8 mouse cellular contexts compared by ENCODE assay signal in genomic region chr9:72661561-72661894, GRCm38 (mm10). TPM values are rescaled to one million over a fixed set of nuclear protein-coding genes. Genes with fewer than 3 reads are reported as not detected.
DNase-seq lines count a peak whose midpoint lies in the region; ATAC-seq and TF ChIP-seq lines count a peak whose summit lies in the region.

No protein-coding gene starts in this region.

- no peak for TF ChIP-seq EP300 in heart, adult 2 months (IDR thresholded peaks at IDR 0.05; ENCODE audit: insufficient read depth, low read depth, low read length)
- TF ChIP-seq EP300 in CH12.LX (IDR thresholded peaks at IDR 0.05; ENCODE audit: low read length) = no peak
- TF ChIP-seq EP300 in liver, embryonic 14.5 days (IDR thresholded peaks at IDR 0.05; ENCODE audit: low read depth) = no peak

- DNase-seq in heart, adult 2 months = no peak
- no peak for DNase-seq in heart, postnatal 25 days (ENCODE audit: low spot score)
- DNase-seq in CH12.LX (ENCODE audit: extremely low read depth) = no peak
- DNase-seq in liver, embryonic 14.5 days (ENCODE audit: low read depth in 3 of 3, low spot score in 3 of 3) = peak in 1 of 3 experiments; percentile 22
- DNase-seq in ovary, postnatal 14 days (ENCODE audit: low spot score) = no peak

- under 1% methylated on average over 13 of the region's 13 CpGs for WGBS in heart, adult 2 months
- under 1% methylated on average over 13 of the region's 13 CpGs for WGBS in forebrain, embryonic 13.5 days
- 0% methylated on average over 13 of the region's 13 CpGs for WGBS in liver, embryonic 14.5 days (ENCODE audit: insufficient replicate concordance)

- no peaks in the 10 kb centered on the region for H3K27me3 ChIP-seq in heart, adult 2 months (ENCODE audit: control insufficient read depth, insufficient read depth, low read length)
- peaks cover 11% of the 10 kb centered on the region for H3K27me3 ChIP-seq in CH12.LX (replicated peaks)
- no peaks in the 10 kb centered on the region for H3K27me3 ChIP-seq in forebrain, embryonic 13.5 days
- H3K27me3 ChIP-seq in liver, embryonic 14.5 days (ENCODE audit: control insufficient read depth, insufficient read depth, low read length) = no peaks in the 10 kb centered on the region

- no peaks in the 10 kb centered on the region for H3K9me3 ChIP-seq in CH12.LX (replicated peaks; ENCODE audit: low read length)
- H3K9me3 ChIP-seq in forebrain, embryonic 13.5 days (replicated peaks) = no peaks in the 10 kb centered on the region
- H3K9me3 ChIP-seq in liver, embryonic 14.5 days (ENCODE audit: control insufficient read depth, low read length) = no peaks in the 10 kb centered on the region

- H3K9ac ChIP-seq in heart, adult 2 months (ENCODE audit: low read depth, low read length) = peak overlapping the region; percentile 98
- H3K9ac ChIP-seq in CH12.LX (ENCODE audit: insufficient read depth, low read depth) = peak overlapping the region; percentile 72; the same call in 1 of the 2 replicates
- H3K9ac ChIP-seq in forebrain, embryonic 13.5 days = peak overlapping the region; percentile 100
- peak overlapping the region; percentile 89 for H3K9ac ChIP-seq in liver, embryonic 14.5 days (replicated peaks)

- TF ChIP-seq RAD21 in CH12.LX (IDR thresholded peaks at IDR 0.05; ENCODE audit: low read depth, low read length) = no peak

- dilution Hi-C loops in CH12.LX (cut with MboI; ENCODE audit: extremely low pct_ligation_motif_present, extremely low pct_unique_long_range_greater_than_20kb, low sequenced_read_pairs) = no loop called here

- H3K4me3 ChIP-seq in heart, adult 2 months = peak overlapping the region; percentile 78
- H3K4me3 ChIP-seq in CH12.LX (replicated peaks in 1 of 3; ENCODE audit: low read depth in 2 of 3, low read length in 2 of 3, poor library complexity in 1 of 3) = peak overlapping the region; percentile 57 to 75 (median 74)
- H3K4me3 ChIP-seq in forebrain, embryonic 13.5 days = peak overlapping the region; percentile 99
- H3K4me3 ChIP-seq in liver, embryonic 14.5 days (ENCODE audit: insufficient read depth in 1 of 2, low read depth in 2 of 2, low read length in 2 of 2) = peak overlapping the region; percentile 65 to 75

- 0 out of 2 replicates have a peak, but pooled peaks cover 2% of the 10 kb centered on the region for H3K79me2 ChIP-seq in heart, adult 2 months (replicated peaks; ENCODE audit: control insufficient read depth, insufficient read depth, low read length)
- peaks cover 9% of the 10 kb centered on the region for H3K79me2 ChIP-seq in CH12.LX (replicated peaks; ENCODE audit: control insufficient read depth, extremely low read depth, insufficient read depth, poor library complexity, severe bottlenecking)

- H3K4me2 ChIP-seq in CH12.LX (ENCODE audit: insufficient read depth, low read depth, poor library complexity, severe bottlenecking) = peak overlapping the region; percentile 52; the same call in 1 of the 2 replicates
- peak overlapping the region; percentile 90 for H3K4me2 ChIP-seq in forebrain, embryonic 13.5 days
- H3K4me2 ChIP-seq in liver, embryonic 14.5 days (ENCODE audit: low read depth) = peak overlapping the region; percentile 94

- peak overlapping the region; percentile 99 for H3K27ac ChIP-seq in heart, adult 2 months
- peak overlapping the region; percentile 22 for H3K27ac ChIP-seq in CH12.LX (ENCODE audit: insufficient read depth, low read depth)
- H3K27ac ChIP-seq in forebrain, embryonic 13.5 days = peak overlapping the region; percentile 99
- peak overlapping the region; percentile 91 for H3K27ac ChIP-seq in liver, embryonic 14.5 days

- in situ Hi-C loops in CH12.LX (cut with MboI; ENCODE audit: low pct_ligation_motif_present, low pct_unique_long_range_greater_than_20kb, low sequenced_read_pairs) = no loop called here

- TF ChIP-seq CTCF in heart, adult 2 months (IDR thresholded peaks at IDR 0.05) = no peak
- TF ChIP-seq CTCF in CH12.LX (conservative IDR thresholded peaks at IDR 0.05 in 1 of 2, IDR thresholded peaks at IDR 0.05 in 1 of 2; ENCODE audit: low read depth in 2 of 2, low read length in 2 of 2) = no peak
- no peak for TF ChIP-seq CTCF in liver, embryonic 14.5 days (IDR thresholded peaks at IDR 0.05; ENCODE audit: low read depth)

- ATAC-seq in forebrain, embryonic 13.5 days = no peak
- no peak for ATAC-seq in liver, embryonic 14.5 days (ENCODE audit: insufficient read depth)
- no peak for ATAC-seq in activated CD4-positive, CD25-positive, alpha-beta regulatory T cell, adult 4 months
- ATAC-seq in monocyte, adult 5-6 weeks (replicated peaks; ENCODE audit: insufficient number of reproducible peaks, low FRiP score, low TSS enrichment, poor library complexity, severe bottlenecking) = no peak

- H3K4me1 ChIP-seq in heart, adult 2 months (ENCODE audit: control insufficient read depth, insufficient read depth, low read length) = peaks cover 18% of the 10 kb centered on the region
- H3K4me1 ChIP-seq in CH12.LX (ENCODE audit: control insufficient read depth in 1 of 2, insufficient read depth in 2 of 2) = peaks cover 0 to 45% of the 10 kb centered on the region in 2 experiments; a peak in 3 of 4 replicates
- peaks cover 42% of the 10 kb centered on the region for H3K4me1 ChIP-seq in forebrain, embryonic 13.5 days
- H3K4me1 ChIP-seq in liver, embryonic 14.5 days (replicated peaks; ENCODE audit: control insufficient read depth in 2 of 2, insufficient read depth in 2 of 2, low read length in 1 of 2) = peaks cover 29 to 31% of the 10 kb centered on the region in 2 experiments

- peaks cover 20% of the 10 kb centered on the region for H3K36me3 ChIP-seq in heart, adult 2 months (ENCODE audit: control insufficient read depth, insufficient read depth, low read length)
- peaks cover 0 to 22% of the 10 kb centered on the region in 2 experiments for H3K36me3 ChIP-seq in CH12.LX (replicated peaks in 1 of 2; ENCODE audit: control insufficient read depth in 1 of 2, insufficient read depth in 1 of 2, low read length in 1 of 2)
- H3K36me3 ChIP-seq in forebrain, embryonic 13.5 days (ENCODE audit: poor library complexity, severe bottlenecking) = peaks cover 10% of the 10 kb centered on the region
- H3K36me3 ChIP-seq in liver, embryonic 14.5 days (replicated peaks; ENCODE audit: control insufficient read depth, insufficient read depth, low read depth) = peaks cover 11% of the 10 kb centered on the region

- intact Hi-C loops in heart, adult 2 months (cut with DNase I) = no loop called here
- intact Hi-C loops in heart, postnatal 25 days (cut with DNase I) = no loop called here

- TF ChIP-seq POLR2A in heart, adult 2 months (IDR thresholded peaks at IDR 0.05; ENCODE audit: insufficient read depth, low read depth, low read length) = 0 out of 2 replicates have a peak, but pooled peaks have one; percentile 41
- no peak for TF ChIP-seq POLR2A in CH12.LX (IDR thresholded peaks at IDR 0.05; ENCODE audit: low read depth, low read length)

TF ChIP-seq in CH12.LX, 34 proteins besides CTCF, POLR2A, EP300 and RAD21:
- TF ChIP-seq KAT2A (IDR thresholded peaks at IDR 0.05; ENCODE audit: insufficient replicate concordance, low read length) (no peak), SIN3A (IDR thresholded peaks at IDR 0.05; ENCODE audit: low read length) (no peak), GABPA (IDR thresholded peaks at IDR 0.05; ENCODE audit: insufficient replicate concordance, low read depth, low read length) (no peak), TBP (conservative IDR thresholded peaks at IDR 0.05; ENCODE audit: low read depth, low read length) (no peak), ZMIZ1 (IDR thresholded peaks at IDR 0.05; ENCODE audit: low read depth, low read length) (no peak), IRF4 (IDR thresholded peaks at IDR 0.05; ENCODE audit: low read depth, low read length) (no peak), JUN (IDR thresholded peaks at IDR 0.05; ENCODE audit: insufficient read depth, low read depth, low read length) (no peak), MYC (IDR thresholded peaks at IDR 0.05; ENCODE audit: low read depth, low read length) (no peak; the same call in 1 of the 2 replicates), MAX (IDR thresholded peaks at IDR 0.05; ENCODE audit: low read length) (0 out of 2 replicates have a peak, but pooled peaks have one; percentile 6), POLR2AphosphoS2 (IDR thresholded peaks at IDR 0.05; ENCODE audit: low read depth, low read length) (no peak), NELFE (IDR thresholded peaks at IDR 0.05; ENCODE audit: low read depth, low read length) (no peak), USF1 (IDR thresholded peaks at IDR 0.05; ENCODE audit: low read depth, low read length) (no peak), TCF12 (IDR thresholded peaks at IDR 0.05; ENCODE audit: low read depth, low read length) (0 out of 2 replicates have a peak, but pooled peaks have one; percentile 31), CHD2 (IDR thresholded peaks at IDR 0.05; ENCODE audit: low read length) (no peak)

RNA-seq across cellular contexts. Expression of gene Nedd4, which starts 0.6 kb away (rescaled TPM):
- total RNA-seq in heart, adult 2 months (2021) = 100 to 1,000 TPM; 317 to 357 TPM
- 129 and 289 TPM in 2 replicates for polyA plus RNA-seq in heart, adult 2 months (2012; rRNA removed)
- 100 to 1,000 TPM; 337 to 377 TPM for total RNA-seq in heart, postnatal 25 days (2021)
- total RNA-seq in CH12.LX (2012; rRNA removed) (56.9 and 65.0 TPM in 2 replicates), CH12.LX (2014; rRNA removed) (189 and 206 TPM in 2 replicates)
- polyA plus RNA-seq in CH12.LX (2012; ENCODE audit: insufficient read length, low read depth) = 196 and 211 TPM in 2 replicates
- polyA plus RNA-seq in forebrain, embryonic 13.5 days (2015; fragmentation: Nextera tagmentation; extraction: Ambion mirVana) = 552 and 600 TPM in 2 replicates
- polyA plus RNA-seq in liver, embryonic 14.5 days (2012; rRNA removed) = 63.8 and 87.8 TPM in 2 replicates
- 86.9 and 98.6 TPM in 2 replicates for polyA plus RNA-seq in liver, embryonic 14.5 days (2014; fragmentation: Nextera tagmentation; extraction: Ambion mirVana)
- 1 to 10 TPM; 1.2 to 1.3 TPM for polyA plus RNA-seq in activated CD4-positive, CD25-positive, alpha-beta regulatory T cell, adult 4 months (2017; shearing (Covaris generic))
- 69.3 to 109 TPM (median 72.0 TPM) in 3 replicates for total RNA-seq in monocyte, adult 5-6 weeks (2017)

Comparison
In these comparisons a context has a peak if more than half of its experiments do, and no peak if none do; other contexts are left out.
1. H3K27ac ChIP-seq: peak in every context shown above with its lines; median percentile 99 in heart, adult 2 months; 99 in forebrain, embryonic 13.5 days; 91 in liver, embryonic 14.5 days; 22 in CH12.LX.
2. RNA of gene Nedd4, which starts 0.6 kb away (polyA plus RNA-seq): 552 to 600 TPM in forebrain, embryonic 13.5 days, 196 to 211 TPM in CH12.LX, 129 to 289 TPM in heart, adult 2 months and 63.8 to 98.6 TPM in liver, embryonic 14.5 days; 1.2 to 1.3 TPM in activated CD4-positive, CD25-positive, alpha-beta regulatory T cell, adult 4 months; every median in the first group is over 10 times any median in the second.
3. Peak in every context shown above with its lines, with median percentiles within 50 percentile points of each other: H3K4me3 ChIP-seq, H3K9ac ChIP-seq and H3K4me2 ChIP-seq.